Mouse (Mus musculus): Measurements from ENCODE around the gene Hist1h1b.

GRCm38 (mm10) chr13:21786189-21786898 lies 5.9 kb upstream of the Hist1h1b start:
- TF ChIP-seq CTCF (IDR thresholded peaks at IDR 0.05; ENCODE audit: extremely low read depth, insufficient read depth, insufficient read length, insufficient replicate concordance) (no peak), POLR2A (IDR thresholded peaks at IDR 0.05; ENCODE audit: low read depth, low read length) (no peak)
